Mouse (Mus musculus) CH12.LX (cell line): ENCODE measurements around the gene Prss16. TPM values are rescaled to one million over a fixed set of nuclear protein-coding genes. Genes with fewer than 3 reads are reported as not detected.

ENCODE experiments used
- DNase-seq: peaks from one replicate; pipeline ENCODE4 v3.0.0-alpha.2; 2013; ENCODE audit errors: extremely low read depth
- H3K27ac ChIP-seq: 2 replicates; pipeline ENCODE4 v1.5.1; 2012; ENCODE audit warnings: low read depth, mild to moderate bottlenecking, control low read depth, moderate library complexity; ENCODE audit not compliant: insufficient read depth
- H3K27me3 ChIP-seq: replicated peaks from 2 replicates; pipeline ENCODE3; 2012; ENCODE audit warnings: inconsistent platforms
- H3K36me3 ChIP-seq, 2 experiments: replicated peaks in 1 of 2; 2 replicates each; pipeline versions ENCODE3 to v1.6.1; 2012; ENCODE audit warnings: inconsistent platforms in 1 of 2, low read length in 1 of 2, mild to moderate bottlenecking in 1 of 2, mixed read lengths in 1 of 2, moderate library complexity in 1 of 2; ENCODE audit not compliant: control insufficient read depth in 1 of 2, insufficient read depth in 1 of 2
- H3K4me1 ChIP-seq, 2 experiments: 2 replicates each; pipeline ENCODE4 v1.6.1; 2012; ENCODE audit warnings: inconsistent platforms in 1 of 2, moderate library complexity in 1 of 2; ENCODE audit not compliant: insufficient read depth in 2 of 2, control insufficient read depth in 1 of 2
- H3K4me2 ChIP-seq: 2 replicates; pipeline ENCODE4 v1.6.1; 2012; ENCODE audit warnings: low read depth, mild to moderate bottlenecking, control low read depth; ENCODE audit not compliant: poor library complexity, insufficient read depth, severe bottlenecking
- H3K4me3 ChIP-seq, 3 experiments: fragments of 150-350 bp in 1 of 3; sonication (generic) in 1 of 3; replicated peaks in 1 of 3; 2 replicates each; pipeline versions ENCODE3 to v1.5.1; 2011 to 2012; ENCODE audit warnings: low read depth in 2 of 3, low read length in 2 of 3, mild to moderate bottlenecking in 2 of 3, moderate library complexity in 2 of 3, control low read depth in 1 of 3, improper control_type of control experiment in 1 of 3, inconsistent platforms in 1 of 3, mixed read lengths in 1 of 3; ENCODE audit not compliant: poor library complexity in 1 of 3
- H3K79me2 ChIP-seq: replicated peaks from 2 replicates; pipeline ENCODE4 v1.6.1; 2012; ENCODE audit warnings: mild to moderate bottlenecking, moderate library complexity; ENCODE audit not compliant: control insufficient read depth, poor library complexity, insufficient read depth, severe bottlenecking; ENCODE audit errors: extremely low read depth
- H3K9ac ChIP-seq: 2 replicates; pipeline ENCODE4 v1.6.1; 2012; ENCODE audit warnings: low read depth, mild to moderate bottlenecking, control low read depth, moderate library complexity; ENCODE audit not compliant: insufficient read depth
- H3K9me3 ChIP-seq: replicated peaks from 2 replicates; pipeline ENCODE3; 2012; ENCODE audit warnings: low read length, inconsistent platforms, mixed read lengths
- BHLHE40 ChIP-seq: IDR thresholded peaks from 2 replicates; pipeline ENCODE4 v1.6.1; 2011; ENCODE audit warnings: mild to moderate bottlenecking, low read depth, low read length, improper control_type of control experiment
- CHD1 ChIP-seq: IDR thresholded peaks from 2 replicates; pipeline ENCODE4 v1.6.1; 2012; ENCODE audit warnings: low read depth, low read length, improper control_type of control experiment, inconsistent platforms
- CHD2 ChIP-seq: IDR thresholded peaks from 2 replicates; pipeline ENCODE4 v1.6.1; 2011; ENCODE audit warnings: low read length, improper control_type of control experiment
- CTCF ChIP-seq, 2 experiments: IDR thresholded peaks in 1 of 2; conservative IDR thresholded peaks in 1 of 2; 2 replicates each; pipeline ENCODE4 v1.5.1; 2011 to 2012; ENCODE audit warnings: low read depth in 2 of 2, low read length in 2 of 2, improper control_type of control experiment in 1 of 2, inconsistent platforms in 1 of 2, mild to moderate bottlenecking in 1 of 2, moderate library complexity in 1 of 2
- E2F4 ChIP-seq: IDR thresholded peaks from 2 replicates; pipeline ENCODE4 v1.6.1; 2011; ENCODE audit warnings: low read depth, low read length, improper control_type of control experiment; ENCODE audit not compliant: insufficient replicate concordance
- ELF1 ChIP-seq: IDR thresholded peaks from 2 replicates; pipeline ENCODE4 v1.6.1; 2014; ENCODE audit warnings: low read depth, mild to moderate bottlenecking, inconsistent platforms, low read length, improper control_type of control experiment
- EP300 ChIP-seq: IDR thresholded peaks from 2 replicates; pipeline ENCODE4 v1.6.1; 2011; ENCODE audit warnings: low read length, improper control_type of control experiment
- ETS1 ChIP-seq: conservative IDR thresholded peaks from 2 replicates; pipeline ENCODE4 v1.6.1; 2012; ENCODE audit warnings: low read depth, mild to moderate bottlenecking, inconsistent platforms, low read length, improper control_type of control experiment, moderate library complexity
- GABPA ChIP-seq: IDR thresholded peaks from 2 replicates; pipeline ENCODE4 v1.6.1; 2012; ENCODE audit warnings: low read depth, low read length, improper control_type of control experiment, inconsistent platforms; ENCODE audit not compliant: insufficient replicate concordance
- HCFC1 ChIP-seq: IDR thresholded peaks from 2 replicates; pipeline ENCODE4 v1.6.1; 2012; ENCODE audit warnings: low read depth, mild to moderate bottlenecking, inconsistent platforms, low read length, improper control_type of control experiment
- IRF4 ChIP-seq: IDR thresholded peaks from 2 replicates; pipeline ENCODE4 v1.6.1; 2014; ENCODE audit warnings: low read depth, mild to moderate bottlenecking, inconsistent platforms, low read length, improper control_type of control experiment
- JUN ChIP-seq: IDR thresholded peaks from 2 replicates; pipeline ENCODE4 v1.6.1; 2011; ENCODE audit warnings: low read depth, mild to moderate bottlenecking, low read length, improper control_type of control experiment, moderate library complexity; ENCODE audit not compliant: insufficient read depth
- JUND ChIP-seq: conservative IDR thresholded peaks from 2 replicates; pipeline ENCODE4 v1.6.1; 2011; ENCODE audit warnings: low read depth, low read length, improper control_type of control experiment
- KAT2A ChIP-seq: IDR thresholded peaks from 2 replicates; pipeline ENCODE4 v1.6.1; 2012; ENCODE audit warnings: low read length, improper control_type of control experiment, inconsistent platforms; ENCODE audit not compliant: insufficient replicate concordance
- MAFK ChIP-seq: IDR thresholded peaks from 2 replicates; pipeline ENCODE4 v1.6.1; 2011; ENCODE audit warnings: low read length, improper control_type of control experiment; ENCODE audit not compliant: insufficient replicate concordance
- MAX ChIP-seq: IDR thresholded peaks from 2 replicates; pipeline ENCODE4 v1.6.1; 2011; ENCODE audit warnings: low read length, improper control_type of control experiment
- MAZ ChIP-seq: IDR thresholded peaks from 2 replicates; pipeline ENCODE4 v1.6.1; 2012; ENCODE audit warnings: low read depth, mild to moderate bottlenecking, inconsistent platforms, low read length, improper control_type of control experiment, moderate library complexity
- MEF2A ChIP-seq: IDR thresholded peaks from 2 replicates; pipeline ENCODE4 v1.6.1; 2014; ENCODE audit warnings: low read depth, mild to moderate bottlenecking, inconsistent platforms, low read length, improper control_type of control experiment, borderline replicate concordance
- MXI1 ChIP-seq: IDR thresholded peaks from 2 replicates; pipeline ENCODE4 v1.6.1; 2011; ENCODE audit warnings: mild to moderate bottlenecking, low read depth, low read length, improper control_type of control experiment
- MYC ChIP-seq: IDR thresholded peaks from 2 replicates; pipeline ENCODE4 v1.6.1; 2011; ENCODE audit warnings: low read depth, mild to moderate bottlenecking, improper control_type of control experiment, low read length
- NELFE ChIP-seq: IDR thresholded peaks from 2 replicates; pipeline ENCODE4 v1.6.1; 2011; ENCODE audit warnings: low read depth, low read length, improper control_type of control experiment
- NRF1 ChIP-seq: IDR thresholded peaks from 2 replicates; pipeline ENCODE4 v1.6.1; 2014; ENCODE audit warnings: low read depth, mild to moderate bottlenecking, inconsistent platforms, low read length, improper control_type of control experiment, moderate library complexity
- PAX5 ChIP-seq: IDR thresholded peaks from 2 replicates; pipeline ENCODE4 v1.6.1; 2012; ENCODE audit warnings: low read length, inconsistent platforms, mixed read lengths
- POLR2A ChIP-seq: IDR thresholded peaks from 2 replicates; pipeline ENCODE4 v1.6.1; 2011; ENCODE audit warnings: low read depth, mild to moderate bottlenecking, improper control_type of control experiment, low read length
- POLR2AphosphoS2 ChIP-seq: IDR thresholded peaks from 2 replicates; pipeline ENCODE4 v1.6.1; 2011; ENCODE audit warnings: low read depth, low read length, improper control_type of control experiment
- RCOR1 ChIP-seq: conservative IDR thresholded peaks from 2 replicates; pipeline ENCODE4 v1.6.1; 2012; ENCODE audit warnings: low read depth, mild to moderate bottlenecking, inconsistent platforms, low read length, improper control_type of control experiment
- SIN3A ChIP-seq: IDR thresholded peaks from 2 replicates; pipeline ENCODE4 v1.6.1; 2012; ENCODE audit warnings: low read length, improper control_type of control experiment, inconsistent platforms
- SMC3 ChIP-seq: IDR thresholded peaks from 2 replicates; pipeline ENCODE4 v1.6.1; 2011; ENCODE audit warnings: low read depth, low read length, improper control_type of control experiment
- TBP ChIP-seq: conservative IDR thresholded peaks from 2 replicates; pipeline ENCODE4 v1.6.1; 2011; ENCODE audit warnings: low read depth, low read length, improper control_type of control experiment
- TCF12 ChIP-seq: IDR thresholded peaks from 2 replicates; pipeline ENCODE4 v1.6.1; 2014; ENCODE audit warnings: low read depth, mild to moderate bottlenecking, inconsistent platforms, low read length, improper control_type of control experiment
- UBTF ChIP-seq: IDR thresholded peaks from 2 replicates; pipeline ENCODE4 v1.6.1; 2012; ENCODE audit warnings: low read depth, mild to moderate bottlenecking, inconsistent platforms, low read length, improper control_type of control experiment, moderate library complexity
- USF1 ChIP-seq: IDR thresholded peaks from 2 replicates; pipeline ENCODE4 v1.6.1; 2014; ENCODE audit warnings: low read depth, mild to moderate bottlenecking, inconsistent platforms, low read length, improper control_type of control experiment
- USF2 ChIP-seq: conservative IDR thresholded peaks from 2 replicates; pipeline ENCODE4 v1.6.1; 2011; ENCODE audit warnings: low read depth, low read length, improper control_type of control experiment
- ZC3H11A ChIP-seq: IDR thresholded peaks from 2 replicates; pipeline ENCODE4 v1.6.1; 2012; ENCODE audit warnings: low read depth, mild to moderate bottlenecking, inconsistent platforms, low read length, improper control_type of control experiment
- ZKSCAN1 ChIP-seq: IDR thresholded peaks from 2 replicates; pipeline ENCODE4 v1.6.1; 2012; ENCODE audit warnings: low read depth, inconsistent platforms, low read length, improper control_type of control experiment, borderline replicate concordance
- ZMIZ1 ChIP-seq: IDR thresholded peaks from 2 replicates; pipeline ENCODE4 v1.6.1; 2012; ENCODE audit warnings: low read depth, mild to moderate bottlenecking, inconsistent platforms, low read length, improper control_type of control experiment
- ZNF384 ChIP-seq: IDR thresholded peaks from 2 replicates; pipeline ENCODE4 v1.6.1; 2012; ENCODE audit warnings: low read depth, low read length, improper control_type of control experiment, inconsistent platforms
- dilution Hi-C: fragments of 300-500 bp; cut with MboI; formaldehyde crosslinking; loops from 2 replicates; pipeline ENCODE4 v1.14.3; 2020; ENCODE audit warnings: low sequenced_read_pairs; ENCODE audit not compliant: extremely low pct_unique_long_range_greater_than_20kb, extremely low pct_ligation_motif_present
- in situ Hi-C: fragments of 300-500 bp; cut with MboI; formaldehyde crosslinking; loops from 3 replicates; pipeline ENCODE4 v1.14.3; 2019; ENCODE audit warnings: low sequenced_read_pairs, low pct_ligation_motif_present, low pct_unique_long_range_greater_than_20kb, mixed read lengths
- polyA plus RNA-seq: library from polyadenylated mRNA; unstranded; fragments of >175 nt; gene quantifications from 2 replicates; pipeline ENCODE4 v1.2.1, GENCODE M21; 2012; ENCODE audit warnings: low read depth; ENCODE audit not compliant: insufficient read length
- total RNA-seq, 2 experiments: library from RNA; depleted of rRNA; stranded (reverse); fragments of 300-350 nt in 1 of 2; fragments of >200 nt in 1 of 2; gene quantifications; 2 replicates each; pipeline ENCODE4 v1.2.3; 2012 to 2014

Gene Prss16
- total and polyA plus RNA-seq, 3 experiments, result 0.36 to 1.4 (median 0.47) TPM

- Histone ChIP-seq H3K4me3 (peak overlapping the region; percentile 35 to 48 (median 36)), H3K27ac (peak overlapping the region; percentile 87), H3K9ac (peak overlapping the region; percentile 76), H3K4me1 (peaks cover 0 to 36% of the 10 kb centered on the region in 2 experiments; a peak in 2 of 4 replicates), H3K79me2 (no peaks in the 10 kb centered on the region), H3K36me3 (no peaks in the 10 kb centered on the region), H3K27me3 (no peaks in the 10 kb centered on the region), H3K4me2 (peak overlapping the region; percentile 41), H3K9me3 (no peaks in the 10 kb centered on the region)
- peak; percentile 79 for DNase-seq
- TF ChIP-seq MAX, result no peak; the same call in 1 of the 2 replicates
- TF ChIP-seq POLR2AphosphoS2, result peak; percentile 97
- no peak for TF ChIP-seq USF1
- peak; percentile 82; the same call in 1 of the 2 replicates for TF ChIP-seq UBTF
- TF ChIP-seq IRF4, result no peak
- TF ChIP-seq BHLHE40, result peak; percentile 49; the same call in 1 of the 2 replicates
- TF ChIP-seq ZC3H11A, result no peak
- TF ChIP-seq HCFC1, result peak; percentile 23; the same call in 1 of the 2 replicates
- no peak for TF ChIP-seq MEF2A
- TF ChIP-seq JUN, result no peak
- TF ChIP-seq CHD2, result peak; percentile 77; the same call in 1 of the 2 replicates
- 0 out of 2 replicates have a peak, but pooled peaks have one; percentile 51 for TF ChIP-seq KAT2A
- TF ChIP-seq JUND, result no peak
- TF ChIP-seq NELFE, result peak; percentile 71
- TF ChIP-seq TBP, result no peak
- TF ChIP-seq CTCF (conservative IDR thresholded peaks at IDR 0.05 in 1 of 2, IDR thresholded peaks at IDR 0.05 in 1 of 2; ENCODE audit: low read depth in 2 of 2, low read length in 2 of 2), result no peak
- no peak for TF ChIP-seq EP300
- no peak for TF ChIP-seq ELF1
- TF ChIP-seq SMC3, result peak; percentile 24
- TF ChIP-seq MAZ, result no peak
- TF ChIP-seq ZKSCAN1, result no peak
- TF ChIP-seq TCF12, result 0 out of 2 replicates have a peak, but pooled peaks have one; percentile 40
- TF ChIP-seq RCOR1, result peak; percentile 89; the same call in 1 of the 2 replicates
- no peak for TF ChIP-seq USF2
- peak; percentile 57; the same call in 1 of the 2 replicates for TF ChIP-seq MYC
- peak; percentile 78 for TF ChIP-seq POLR2A
- no peak for TF ChIP-seq GABPA
- TF ChIP-seq ZMIZ1, result peak; percentile 97
- TF ChIP-seq NRF1, result no peak
- TF ChIP-seq PAX5, result no peak
- no peak for TF ChIP-seq ZNF384
- TF ChIP-seq CHD1, result peak; percentile 92; the same call in 1 of the 2 replicates
- TF ChIP-seq ETS1, result no peak
- peak; percentile 39 for TF ChIP-seq MXI1
- peak; percentile 78 for TF ChIP-seq SIN3A
- 0 out of 2 replicates have a peak, but pooled peaks have one; percentile 59 for TF ChIP-seq E2F4
- TF ChIP-seq MAFK, result peak; percentile 68; the same call in 1 of the 2 replicates
- dilution Hi-C loops (no loop called here), in situ Hi-C loops (loop anchor here (10.0 to 25.0 kb wide), 2 partner anchors 1383 to 1720 kb away; partner anchors contain the start of genes Abt1, Hist1h1a, Hist1h2ab and Hist1h3a)
Measured at GRCm38 (mm10) chr13:22041651-22042567, 32.4 kb upstream of the Prss16 start.
